Mouse (Mus musculus) midbrain, embryonic 14.5 days (tissue): ENCODE measurements around the gene Tep1. TPM values are rescaled to one million over a fixed set of nuclear protein-coding genes. Genes with fewer than 3 reads are reported as not detected.
"Not testable (repeated sequence)": the region's sequence is repeated elsewhere in the genome, so short reads cannot be mapped to it uniquely, and the experiment has no call there.

Source experiments
- ATAC-seq: fragments of 200-750 bp; cut with Nextera tagmentation; 2 replicates; pipeline ENCODE4 v1.8.0; 2017; ENCODE audit warnings: moderate number of reproducible peaks, moderate library complexity; ENCODE audit not compliant: low FRiP score, low TSS enrichment
- DNase-seq: peaks from one replicate; pipeline ENCODE4 v3.0.0-alpha.2; 2015
- H3K27ac ChIP-seq: fragments of 300-500 bp; sonication (generic); replicated peaks from 2 replicates; pipeline ENCODE4 v1.5.1; 2014; ENCODE audit warnings: mild to moderate bottlenecking, low read depth, low read length, moderate library complexity
- H3K27me3 ChIP-seq: fragments of 300-500 bp; sonication (generic); 2 replicates; pipeline ENCODE4 v1.6.1; 2014; ENCODE audit warnings: low read length, control low read depth, mixed read lengths; ENCODE audit not compliant: control insufficient read depth, insufficient read depth
- H3K36me3 ChIP-seq: fragments of 300-500 bp; sonication (generic); 2 replicates; pipeline ENCODE4 v1.6.1; 2014; ENCODE audit warnings: low read length, control low read depth; ENCODE audit not compliant: control insufficient read depth, insufficient read depth
- H3K4me1 ChIP-seq: fragments of 300-500 bp; sonication (generic); 2 replicates; pipeline ENCODE4 v1.6.1; 2014; ENCODE audit warnings: mild to moderate bottlenecking, antibody characterized with exemption, low read length, control low read depth; ENCODE audit not compliant: control insufficient read depth, insufficient read depth
- H3K4me2 ChIP-seq: fragments of 300-500 bp; sonication (generic); 2 replicates; pipeline ENCODE4 v1.6.1; 2014; ENCODE audit warnings: mild to moderate bottlenecking, low read length, moderate library complexity
- H3K4me3 ChIP-seq: fragments of 300-500 bp; sonication (generic); replicated peaks from 2 replicates; pipeline ENCODE4 v1.5.1; 2014; ENCODE audit warnings: low read depth, low read length
- H3K9ac ChIP-seq: fragments of 300-500 bp; sonication (generic); replicated peaks from 2 replicates; pipeline ENCODE4 v1.6.1; 2014; ENCODE audit warnings: mild to moderate bottlenecking, low read length, moderate library complexity
- H3K9me3 ChIP-seq: fragments of 300-500 bp; sonication (generic); 2 replicates; pipeline ENCODE4 v1.6.1; 2016; ENCODE audit warnings: low read length, control low read depth, mixed read lengths; ENCODE audit not compliant: control insufficient read depth
- WGBS: fragments of 180-500 bp; shearing (Covaris S2); extraction: QIAGEN DNeasy Blood & Tissue Kit; methylation state at CpG from one replicate; pipeline ENCODE4 v1.1.7; 2014; 5-methylcytosine and 5-hydroxymethylcytosine counted together
- polyA plus RNA-seq: library from polyadenylated mRNA; unstranded; fragments of >200 nt; fragmentation: Nextera tagmentation; extraction: Ambion mirVana; gene quantifications from 2 replicates; pipeline ENCODE4 v1.2.1, GENCODE M21; 2014

The Tep1 gene
- polyA plus RNA-seq, 1 experiment from 2014 or later = 3.4 TPM

GRCm38 (mm10) chr14:50806469-50806868 is 63.9 kb downstream of the Tep1 start:
- H3K4me3 ChIP-seq = peak overlapping the region; percentile 50; the same call in 1 of the 2 replicates
- H3K27ac ChIP-seq = not testable (repeated sequence)

GRCm38 (mm10) chr14:50804683-50805082 is 65.7 kb downstream of the Tep1 start:
- DNase-seq = no peak
- no peaks in the 10 kb centered on the region for H3K9me3 ChIP-seq
- 77% methylated on average over 13 of the region's 13 CpGs for WGBS
- no peak overlapping the region for H3K27ac ChIP-seq
- H3K4me1 ChIP-seq = no peaks in the 10 kb centered on the region
- no peak overlapping the region for H3K4me2 ChIP-seq
- H3K4me3 ChIP-seq = no peak overlapping the region
- ATAC-seq = no peak
- H3K36me3 ChIP-seq = no peaks in the 10 kb centered on the region
- H3K27me3 ChIP-seq = no peaks in the 10 kb centered on the region
- H3K9ac ChIP-seq = no peak overlapping the region

More at GRCm38 (mm10) chr14:50806469-50806868, 63.9 kb downstream of the Tep1 start:
- not testable (repeated sequence) for H3K9me3 ChIP-seq, H3K36me3 ChIP-seq, ATAC-seq, H3K27me3 ChIP-seq, DNase-seq, H3K9ac ChIP-seq, H3K4me1 ChIP-seq
- peak overlapping the region; percentile 63 for H3K4me2 ChIP-seq
- WGBS = 87% methylated on average over 5 of the region's 5 CpGs

- H3K4me1 ChIP-seq = no peaks in the 10 kb centered on the region
- peak; percentile 63 for DNase-seq
- H3K36me3 ChIP-seq = no peaks in the 10 kb centered on the region
- H3K27ac ChIP-seq = no peak overlapping the region
- ATAC-seq = no peak
- no peak overlapping the region for H3K4me3 ChIP-seq
- H3K9ac ChIP-seq = no peak overlapping the region
- WGBS = 65% methylated on average over 4 of the region's 4 CpGs
- H3K4me2 ChIP-seq = no peak overlapping the region
- no peaks in the 10 kb centered on the region for H3K9me3 ChIP-seq
- H3K27me3 ChIP-seq = no peaks in the 10 kb centered on the region
Measured at GRCm38 (mm10) chr14:50802843-50803562, 67.4 kb downstream of the Tep1 start.

- Histone ChIP-seq H3K27ac (no peak overlapping the region), H3K4me2 (no peak overlapping the region), H3K9ac (no peak overlapping the region), H3K4me1 (no peaks in the 10 kb centered on the region), H3K9me3 (no peaks in the 10 kb centered on the region), H3K27me3 (no peaks in the 10 kb centered on the region), H3K36me3 (no peaks in the 10 kb centered on the region), H3K4me3 (no peak overlapping the region)
- no peak for ATAC-seq
- no peak for DNase-seq
- WGBS = 89% methylated on average over 6 of the region's 6 CpGs
Measured at GRCm38 (mm10) chr14:50802441-50802840, 67.9 kb downstream of the Tep1 start.

- Histone ChIP-seq H3K36me3 (no peaks in the 10 kb centered on the region), H3K27me3 (no peaks in the 10 kb centered on the region), H3K9ac (no peak overlapping the region), H3K9me3 (no peaks in the 10 kb centered on the region), H3K27ac (no peak overlapping the region), H3K4me2 (no peak overlapping the region), H3K4me1 (no peaks in the 10 kb centered on the region), H3K4me3 (no peak overlapping the region)
- WGBS = 4% methylated on average over 3 of the region's 3 CpGs
- DNase-seq (peak; percentile 86), ATAC-seq (no peak; the same call in 1 of the 2 replicates)
Measured at GRCm38 (mm10) chr14:50799502-50800259, 70.7 kb downstream of the Tep1 start.

GRCm38 (mm10) chr14:50798512-50798911 is 71.8 kb downstream of the Tep1 start:
- DNase-seq = peak; percentile 24
- no peaks in the 10 kb centered on the region for H3K36me3 ChIP-seq
- H3K4me2 ChIP-seq = no peak overlapping the region
- no peak overlapping the region for H3K4me3 ChIP-seq
- ATAC-seq = no peak
- H3K27ac ChIP-seq = no peak overlapping the region
- H3K27me3 ChIP-seq = no peaks in the 10 kb centered on the region
- H3K9ac ChIP-seq = no peak overlapping the region
- H3K9me3 ChIP-seq = no peaks in the 10 kb centered on the region
- 58% methylated on average over 2 of the region's 2 CpGs for WGBS
- no peaks in the 10 kb centered on the region for H3K4me1 ChIP-seq

GRCm38 (mm10) chr14:50796464-50796863 is 73.9 kb downstream of the Tep1 start:
- Histone ChIP-seq H3K36me3 (no peaks in the 10 kb centered on the region), H3K27me3 (no peaks in the 10 kb centered on the region), H3K4me1 (no peaks in the 10 kb centered on the region), H3K4me2 (no peak overlapping the region), H3K27ac (no peak overlapping the region), H3K4me3 (no peak overlapping the region), H3K9ac (no peak overlapping the region), H3K9me3 (no peaks in the 10 kb centered on the region)
- ATAC-seq (no peak), DNase-seq (no peak)
- 82% methylated on average over 1 of the region's 1 CpGs for WGBS

- ATAC-seq (no peak), DNase-seq (no peak)
- no peaks in the 10 kb centered on the region for H3K27me3 ChIP-seq
- 91% methylated on average over 4 of the region's 4 CpGs for WGBS
- no peak overlapping the region for H3K9ac ChIP-seq
- no peaks in the 10 kb centered on the region for H3K36me3 ChIP-seq
- no peaks in the 10 kb centered on the region for H3K4me1 ChIP-seq
- no peaks in the 10 kb centered on the region for H3K9me3 ChIP-seq
- no peak overlapping the region for H3K4me2 ChIP-seq
- no peak overlapping the region for H3K27ac ChIP-seq
- no peak overlapping the region for H3K4me3 ChIP-seq
Measured at GRCm38 (mm10) chr14:50795965-50796364, 74.4 kb downstream of the Tep1 start.
